Mouse (Mus musculus) brain, embryonic 18.5 days (tissue): ENCODE measurements around the gene Ispd.

Experiments
- DNase-seq: peaks from one replicate; pipeline ENCODE4 v3.0.0-alpha.2; 2012; ENCODE audit warnings: low read depth, low spot score

Ispd gene

DNA sequence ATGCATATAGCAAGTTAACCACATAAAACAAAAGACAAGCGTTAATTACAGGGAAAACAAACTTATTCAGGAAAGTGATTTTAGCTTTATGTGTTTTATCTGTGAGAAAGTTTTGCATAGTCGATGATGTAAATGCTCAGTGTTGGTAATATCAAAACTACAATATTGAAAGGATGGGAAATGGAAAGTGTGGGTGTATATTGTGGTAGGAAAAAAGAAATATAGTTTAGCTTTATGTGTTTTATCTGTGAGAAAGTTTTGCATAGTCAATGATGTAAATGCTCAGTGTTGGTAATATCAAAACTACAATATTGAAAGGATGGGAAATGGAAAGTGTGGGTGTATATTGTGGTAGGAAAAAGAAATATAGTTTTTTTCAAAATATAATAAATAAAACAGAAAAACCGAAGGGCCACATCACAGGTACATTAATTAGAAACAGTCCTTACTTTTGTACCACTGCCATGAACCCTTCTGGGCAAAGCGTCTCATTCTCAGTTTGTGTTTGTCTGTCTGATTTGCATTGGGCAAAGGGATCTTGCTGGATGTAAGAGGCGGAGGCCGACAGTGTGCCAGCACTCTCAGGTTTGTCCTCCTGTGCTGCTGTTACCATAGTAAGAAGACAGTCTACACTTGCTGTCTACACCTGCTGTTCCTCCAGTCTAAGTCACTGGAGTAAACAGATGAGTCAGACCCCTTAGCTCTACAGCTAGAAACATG lies 87.2 kb downstream of the Ispd start:
- DNase-seq = no peak

DNA sequence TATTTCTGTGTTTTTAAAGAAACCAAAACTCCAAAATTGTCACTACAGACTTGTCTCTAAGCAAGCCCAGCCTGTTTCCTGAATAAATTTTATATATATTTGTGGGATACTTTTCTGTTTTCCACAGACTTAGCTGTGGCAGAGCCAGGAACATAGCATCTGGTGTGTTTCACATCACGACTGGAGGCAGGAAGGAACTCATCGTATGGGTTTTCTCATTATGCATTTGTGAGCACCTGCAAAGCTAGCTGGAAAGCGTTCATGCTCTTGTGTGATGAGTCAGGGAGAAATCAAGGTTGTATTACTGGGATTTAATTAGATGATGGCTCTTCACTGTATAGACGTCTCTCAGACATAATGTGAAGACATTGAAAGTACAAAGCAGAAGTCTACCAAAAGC lies 90.2 kb downstream of the Ispd start:
- no peak for DNase-seq

DNA sequence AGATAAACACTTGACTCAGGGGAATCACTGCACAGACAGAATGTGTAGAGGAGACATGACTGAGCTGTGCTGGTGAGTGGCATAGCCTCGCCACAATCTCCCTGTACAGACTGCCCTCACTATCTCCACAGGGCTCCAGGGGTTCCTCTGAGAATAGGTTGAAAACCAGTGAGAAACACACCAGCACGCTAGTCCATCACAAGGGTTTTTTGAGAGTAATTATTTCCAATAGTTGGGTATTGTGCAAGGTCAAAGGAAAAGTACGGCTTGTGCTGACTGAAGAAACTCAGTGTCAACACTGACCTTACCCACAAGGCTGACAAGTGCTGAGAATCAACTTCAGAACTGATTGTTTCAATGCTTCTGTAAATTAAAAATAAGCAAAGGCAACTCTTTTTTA lies 92.9 kb downstream of the Ispd start:
- DNase-seq = no peak

DNA sequence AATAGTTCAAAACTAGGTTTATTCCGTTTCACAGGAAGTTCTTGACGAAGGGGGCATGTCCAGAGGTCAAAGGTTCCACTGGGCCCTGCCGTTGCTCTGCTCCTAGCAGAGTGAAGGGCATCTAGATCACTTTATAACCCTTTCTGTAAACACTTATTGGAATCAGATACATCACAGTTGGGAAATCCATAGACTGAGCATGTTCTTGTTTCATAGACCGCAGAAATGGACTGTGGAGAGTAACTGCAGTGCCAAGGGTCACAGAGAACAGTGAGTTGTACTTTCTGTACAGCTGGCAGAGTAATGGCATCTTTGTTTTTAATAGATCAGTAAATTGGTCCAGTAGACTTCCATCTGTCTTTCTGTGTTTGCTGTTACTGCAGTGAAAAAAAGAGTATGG lies 94.0 kb downstream of the Ispd start:
- DNase-seq = no peak

DNA sequence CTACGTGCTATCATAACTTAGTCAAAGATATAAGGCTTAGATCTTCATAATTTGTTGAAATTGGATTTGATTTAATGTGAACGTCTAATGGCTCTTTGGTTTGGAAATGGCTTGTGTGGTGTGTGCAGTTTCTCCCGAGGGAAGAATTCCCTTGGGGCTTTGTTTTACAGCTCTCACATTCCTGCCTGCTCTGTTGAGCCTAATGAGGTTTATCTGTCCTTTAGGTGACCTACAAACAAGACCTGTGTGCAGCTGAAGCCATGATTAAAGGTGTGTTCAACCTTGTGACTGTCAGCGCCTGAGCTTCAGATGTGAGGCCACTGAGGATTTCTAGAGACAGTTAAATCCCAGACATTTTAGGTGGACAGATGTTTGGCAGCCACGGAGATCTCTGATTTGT lies 95.2 kb downstream of the Ispd start:
- no peak for DNase-seq

DNA sequence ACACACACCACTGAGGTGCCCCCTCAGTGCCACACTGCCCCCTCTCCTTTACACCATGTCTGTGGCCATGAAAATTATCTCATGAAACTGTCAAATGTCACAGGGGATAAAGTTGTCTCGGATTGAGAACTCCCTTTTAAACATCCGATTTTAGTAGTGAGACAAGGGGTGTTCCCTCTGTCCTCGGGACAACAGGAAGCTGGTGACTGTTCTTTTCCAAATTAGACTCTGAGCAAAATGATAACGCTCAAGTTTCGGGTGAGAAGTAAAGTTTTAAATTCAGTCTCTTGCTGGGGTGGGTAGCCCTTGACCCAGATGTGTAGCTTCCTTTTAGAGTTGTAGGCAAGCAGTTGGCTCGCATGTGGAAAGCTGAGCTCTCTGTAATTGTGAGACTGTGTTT lies 96.3 kb downstream of the Ispd start:
- DNase-seq = no peak

DNA sequence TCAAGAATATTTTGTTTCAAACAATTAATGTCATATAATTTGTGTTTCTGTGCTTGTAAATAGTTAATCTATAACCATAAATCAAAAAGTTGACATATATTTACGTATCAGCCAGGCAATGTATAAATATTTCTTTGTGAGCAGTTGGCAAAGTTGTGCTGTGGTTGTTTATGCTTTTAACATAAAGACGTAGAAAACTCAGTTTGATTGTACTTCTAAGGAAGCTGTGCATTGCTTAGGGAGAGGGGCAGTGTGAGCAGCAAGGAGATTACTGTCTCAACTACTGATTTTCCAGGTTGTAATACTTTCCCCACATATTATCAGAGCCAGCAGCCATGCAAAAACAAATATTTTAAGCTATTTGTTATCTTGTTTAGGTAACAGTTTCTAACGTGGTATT lies 96.7 kb downstream of the Ispd start:
- no peak for DNase-seq

DNA sequence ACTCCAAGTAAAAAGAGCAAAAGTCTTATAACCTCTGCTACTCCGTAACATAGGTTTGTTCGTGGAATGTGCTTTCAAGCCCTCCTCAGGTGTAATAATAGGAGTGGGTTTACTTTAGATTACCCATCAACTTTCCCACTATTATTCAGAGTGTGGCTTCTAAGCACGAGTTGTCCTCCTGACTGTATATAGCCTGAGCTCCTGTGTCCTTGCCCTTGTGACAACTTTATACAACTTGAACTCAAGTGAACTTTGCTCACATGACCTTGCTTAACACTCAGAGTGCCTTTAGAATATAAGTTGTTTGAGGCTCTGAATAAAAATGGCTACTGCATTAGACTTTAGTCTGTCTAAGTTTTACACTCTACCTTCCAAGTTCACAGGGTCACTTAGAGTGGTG lies 100.5 kb downstream of the Ispd start:
- no peak for DNase-seq

DNA sequence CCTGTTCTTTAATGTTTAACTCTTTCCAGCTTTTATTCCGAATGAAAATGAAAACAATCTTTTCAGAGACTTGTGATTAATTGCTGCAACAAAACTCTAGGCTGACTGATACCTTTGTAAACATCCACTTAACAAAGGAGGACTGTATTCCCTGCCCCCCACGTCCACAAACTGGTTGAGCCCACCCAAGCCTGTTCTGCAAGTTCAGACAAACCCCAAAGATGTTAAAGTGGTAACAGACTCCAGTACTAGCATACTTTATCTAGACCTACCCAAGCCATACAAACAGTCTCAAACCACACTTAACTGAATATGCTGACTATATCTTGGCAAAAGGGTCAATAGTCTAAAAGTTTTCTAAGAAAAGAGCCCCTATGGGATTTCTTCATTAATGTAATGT lies 102.1 kb downstream of the Ispd start:
- no peak for DNase-seq

DNA sequence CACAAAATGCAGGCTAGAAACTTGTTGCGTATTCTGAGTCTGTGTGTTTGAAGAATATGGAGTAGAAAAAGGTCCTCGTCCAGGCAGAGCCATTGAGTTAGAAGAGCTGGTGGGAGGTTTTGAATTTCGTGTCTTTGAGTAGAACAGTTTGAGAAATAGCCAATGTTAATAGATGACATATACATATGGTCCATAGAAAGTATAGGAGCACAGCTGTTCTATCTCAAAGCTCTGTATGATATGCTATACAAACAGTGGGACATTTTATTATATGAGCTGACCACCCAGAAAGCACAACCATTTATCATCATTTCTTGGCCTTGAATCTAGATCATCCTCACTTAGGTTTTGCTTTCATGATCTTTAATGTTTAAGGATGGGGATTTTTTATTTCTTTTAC lies 116.3 kb downstream of the Ispd start:
- no peak for DNase-seq

DNA sequence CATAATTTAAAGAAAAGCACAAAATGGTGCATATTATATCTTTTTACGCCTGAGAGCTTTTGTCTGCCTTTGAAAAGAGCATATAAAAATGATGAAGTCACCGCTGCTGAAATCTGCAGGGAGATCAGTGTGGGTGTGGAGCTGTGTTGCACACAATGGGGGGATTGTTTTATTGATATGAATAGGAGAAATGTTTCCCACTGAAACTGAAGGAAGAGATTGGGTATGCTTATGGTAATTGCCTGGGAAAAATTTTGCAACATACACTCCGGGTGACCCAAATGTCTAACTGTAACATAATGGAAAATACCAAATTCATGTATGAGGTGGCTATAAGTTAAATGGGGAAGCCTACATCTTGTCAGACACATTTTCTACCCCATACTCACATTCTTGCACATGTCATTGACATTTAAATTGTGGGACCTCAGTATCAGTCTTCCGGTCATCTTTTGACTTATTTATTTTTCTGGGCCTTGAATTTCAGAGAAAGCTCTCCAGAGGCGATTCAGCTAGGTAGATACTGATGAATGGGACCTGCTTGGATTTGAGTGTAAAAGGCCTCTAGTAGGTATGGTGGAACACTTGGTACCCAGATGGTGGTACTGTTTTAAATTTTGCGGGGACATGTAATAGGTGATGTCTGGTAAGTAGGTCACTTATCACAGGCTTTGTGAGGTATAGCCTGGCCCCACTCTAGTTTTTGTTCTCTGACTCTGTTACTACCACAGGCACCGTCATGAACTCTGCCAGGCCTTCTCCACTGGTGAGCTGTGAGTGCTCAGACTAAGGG lies 126.1 kb downstream of the Ispd start:
- DNase-seq = no peak

DNA sequence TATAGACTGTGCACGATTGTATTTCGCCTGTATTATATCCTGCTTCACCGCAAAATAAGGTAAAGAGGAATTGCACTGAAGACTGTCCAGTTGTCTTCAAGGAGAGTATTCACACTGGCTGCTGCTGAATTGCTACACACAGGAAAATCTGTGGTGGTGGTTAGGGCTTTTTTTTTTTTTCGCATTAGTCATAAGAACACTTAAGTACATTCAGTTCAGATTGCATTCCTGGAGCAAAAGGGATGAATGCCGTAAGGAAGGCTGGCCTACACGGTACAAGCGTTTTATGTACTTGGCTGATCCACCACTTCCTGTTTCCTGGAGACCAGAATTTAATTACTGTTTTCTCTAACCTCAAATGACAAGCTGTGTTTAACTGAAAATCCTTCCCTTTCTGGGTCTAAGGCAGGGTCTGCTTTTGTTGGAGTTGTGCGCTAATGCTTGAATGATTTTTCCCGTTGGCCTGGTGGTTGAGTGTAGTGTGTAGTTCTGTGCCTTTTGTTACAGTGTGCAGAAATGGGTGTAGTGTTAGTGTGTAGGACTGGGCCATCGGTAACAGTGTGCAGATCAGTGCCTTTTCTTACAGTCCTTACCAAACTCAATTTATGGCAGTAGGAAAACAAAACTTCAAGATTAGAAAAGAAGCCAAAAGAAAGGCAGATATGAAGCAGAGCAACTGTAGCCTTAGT lies 128.8 kb downstream of the Ispd start:
- no peak for DNase-seq

DNA sequence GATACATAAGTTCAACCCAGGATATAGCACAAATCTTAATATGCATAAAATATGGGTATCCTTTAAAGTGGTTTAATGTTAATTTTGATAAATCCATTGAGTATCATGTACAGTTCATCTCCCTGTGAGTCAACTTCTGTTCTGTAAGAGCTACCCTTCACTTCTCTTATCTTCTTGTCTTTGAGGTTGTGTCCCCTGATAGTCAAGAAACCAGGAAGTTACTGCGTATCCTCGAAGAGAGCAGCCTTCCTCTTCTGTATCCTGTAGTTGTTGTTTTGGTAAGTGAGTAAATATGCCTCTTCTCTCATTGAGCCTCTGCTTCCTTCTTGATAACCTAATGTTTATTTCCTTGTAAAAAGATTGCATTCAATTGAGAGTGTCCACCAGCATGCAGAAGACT lies 140.5 kb downstream of the Ispd start:
- no peak for DNase-seq

DNA sequence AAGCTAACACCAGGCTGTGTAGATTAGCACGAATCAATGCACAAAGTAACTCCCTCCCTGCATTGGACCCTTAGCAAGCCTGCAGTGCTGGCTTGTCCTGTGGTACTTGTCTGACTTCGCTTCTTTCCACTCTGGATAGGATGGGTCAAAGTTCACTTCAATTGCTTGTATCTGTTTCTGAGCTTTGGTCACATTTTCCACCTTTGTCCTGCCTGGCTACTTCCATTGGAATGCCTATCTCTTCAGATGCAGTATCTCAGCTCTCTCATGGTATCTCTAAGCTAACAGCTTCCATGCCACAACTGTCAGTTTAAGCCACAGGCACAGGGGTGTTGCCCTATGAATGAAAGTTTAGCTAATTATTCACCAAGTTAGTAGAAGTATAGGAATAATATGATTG lies 142.3 kb downstream of the Ispd start:
- no peak for DNase-seq

DNA sequence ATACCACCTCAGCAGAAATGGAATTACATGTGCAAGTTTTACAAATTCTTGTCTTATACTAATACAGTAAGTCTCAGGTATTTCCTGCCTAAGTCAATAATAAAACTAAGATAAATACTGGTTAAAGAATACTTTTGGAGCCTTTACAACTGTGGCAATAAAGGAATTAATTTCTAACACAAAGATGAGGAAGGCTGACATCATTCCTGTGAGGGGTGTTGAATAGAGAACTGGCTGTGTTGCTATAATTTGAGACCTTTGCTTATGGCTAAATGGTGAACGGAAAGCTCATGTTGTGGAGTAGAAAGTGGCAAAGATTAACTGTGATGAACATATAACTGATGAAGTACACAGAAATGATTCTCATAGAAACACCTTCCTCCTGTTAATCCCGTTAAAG lies 149.7 kb downstream of the Ispd start:
- no peak for DNase-seq

DNA sequence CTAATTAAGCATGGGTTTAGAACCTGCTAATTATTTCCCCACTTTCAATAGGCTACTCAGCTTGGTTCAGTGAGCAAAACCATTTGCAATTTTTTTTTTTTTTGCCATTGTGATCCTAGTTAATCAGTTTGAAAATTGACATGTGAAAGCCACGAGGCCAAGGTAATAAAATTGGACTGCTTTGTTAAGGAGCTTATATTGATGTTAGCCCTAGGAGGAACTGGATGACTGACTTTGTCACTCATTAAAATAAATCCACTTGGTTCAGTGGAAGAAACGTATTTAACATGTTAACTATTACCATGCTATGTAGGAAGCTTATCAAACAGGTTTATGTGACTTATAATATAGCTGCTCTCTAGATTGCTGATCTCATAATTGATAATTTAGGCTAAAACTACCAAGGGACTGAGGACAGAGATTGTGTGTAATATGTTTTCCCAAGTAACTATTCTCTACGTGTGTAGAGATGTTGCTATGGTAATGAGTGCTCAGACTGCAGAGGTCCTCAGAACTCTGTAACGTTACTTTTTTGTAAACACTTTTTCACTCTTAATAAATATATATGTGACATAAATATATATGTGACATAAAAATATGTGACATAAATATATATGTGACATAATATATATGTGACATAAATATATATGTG lies 150.3 kb downstream of the Ispd start:
- no peak for DNase-seq

DNA sequence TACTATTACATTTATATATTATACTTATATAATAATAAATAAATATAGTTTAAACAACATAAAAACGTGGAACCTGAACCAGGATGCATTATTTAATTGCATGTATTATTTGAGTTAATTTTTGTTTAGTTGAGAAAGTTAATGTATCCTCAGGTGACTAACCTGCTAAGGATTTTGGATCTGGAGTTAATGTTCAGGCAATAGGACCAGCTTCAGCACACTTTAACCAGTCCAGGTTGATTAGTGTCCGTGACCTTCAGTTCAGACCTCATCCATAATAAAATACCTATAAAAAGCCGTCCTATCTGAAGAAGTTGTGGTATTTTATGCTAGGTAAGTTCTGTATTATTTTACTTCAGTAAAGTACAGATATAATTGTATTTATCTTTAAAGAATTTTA lies 151.3 kb downstream of the Ispd start:
- DNase-seq = no peak

DNA sequence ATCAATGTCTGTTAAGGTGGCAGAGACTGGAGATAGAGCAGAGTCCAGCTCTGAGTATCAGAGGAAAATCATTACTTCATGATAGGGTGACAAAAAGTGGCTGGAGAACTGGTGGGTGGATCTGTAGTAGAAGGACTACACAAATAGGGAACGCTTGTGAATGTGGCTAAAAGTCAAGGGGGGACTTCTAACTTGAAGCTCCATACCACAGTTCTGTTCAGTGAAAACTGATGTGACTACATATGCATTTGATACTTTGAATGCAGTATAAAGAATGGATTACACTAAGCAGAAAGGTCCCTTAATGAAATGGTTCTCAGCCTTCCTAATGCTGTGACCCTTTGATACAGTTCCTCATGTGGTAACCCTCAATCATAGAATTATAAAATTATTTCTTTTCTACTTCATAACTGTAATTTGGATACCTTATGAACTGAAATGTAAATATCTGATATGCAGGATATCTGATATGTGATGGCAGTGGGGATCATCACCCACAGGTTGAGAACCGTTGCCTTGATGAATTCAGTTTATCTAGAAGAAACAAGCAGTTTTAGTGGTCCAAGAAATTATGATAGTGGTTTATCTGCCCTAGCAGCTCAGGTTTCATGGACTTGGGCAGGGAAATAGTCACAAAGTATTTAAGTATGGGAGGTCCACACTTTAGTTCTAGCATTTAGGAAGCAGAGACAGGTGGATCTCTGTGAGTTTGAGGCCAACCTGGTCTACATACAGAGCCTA lies 152.1 kb downstream of the Ispd start:
- no peak for DNase-seq

DNA sequence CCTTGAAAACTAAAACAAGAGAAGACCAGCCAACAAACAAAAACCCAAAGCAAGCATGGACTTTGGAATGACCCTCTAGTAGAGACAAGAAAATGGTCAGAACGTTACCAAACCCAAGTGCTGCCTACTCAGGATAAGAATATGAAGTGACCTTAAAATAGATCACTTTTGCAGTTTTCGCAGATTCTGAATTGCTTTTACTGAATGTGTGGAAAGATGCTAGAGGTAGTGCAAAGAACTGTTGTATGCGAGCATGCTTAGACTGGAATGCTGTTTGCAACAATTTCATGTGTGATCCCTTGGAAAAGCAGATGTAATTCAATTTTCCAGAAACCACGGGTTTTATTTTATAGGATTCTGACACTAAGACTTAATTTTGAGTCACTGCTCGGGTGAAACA lies 153.3 kb downstream of the Ispd start:
- no peak for DNase-seq

DNA sequence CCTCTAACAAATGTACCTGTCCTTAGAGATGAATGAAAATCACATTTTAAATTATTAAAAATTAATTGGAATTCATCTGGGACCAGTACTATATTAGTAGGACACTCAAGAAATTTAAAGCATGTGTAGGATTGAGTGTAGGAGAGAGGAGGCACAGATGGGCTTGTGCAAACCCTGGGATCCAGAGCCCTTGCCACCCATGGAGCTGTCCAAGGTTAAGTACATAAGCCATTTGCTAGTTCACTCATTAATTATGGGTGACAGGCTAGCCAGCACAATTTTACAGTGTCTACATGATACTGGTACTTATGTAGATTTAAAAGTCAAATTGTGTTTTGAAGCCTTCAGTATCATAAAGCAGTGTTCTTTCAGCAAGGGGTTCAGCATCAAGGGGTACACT lies 164.1 kb downstream of the Ispd start:
- DNase-seq = no peak

DNA sequence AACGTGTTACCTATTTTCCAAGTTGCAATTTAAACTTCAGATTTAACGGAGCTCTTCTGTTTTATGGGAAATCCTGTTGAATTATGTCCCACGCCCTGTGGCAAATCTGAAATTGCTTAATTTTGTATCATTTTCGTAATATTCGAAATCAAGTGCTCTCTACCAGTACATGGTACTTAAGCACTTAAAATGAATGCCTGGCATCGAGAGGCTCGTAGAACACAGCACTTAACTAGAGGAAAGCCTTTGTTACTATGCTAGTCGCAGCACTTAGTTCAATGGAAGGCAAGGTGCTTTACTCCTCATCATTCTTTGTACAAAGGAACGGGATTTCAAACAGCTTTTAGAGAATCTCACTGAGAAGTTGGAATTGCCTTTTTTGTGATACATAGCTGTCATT lies 168.2 kb downstream of the Ispd start:
- DNase-seq = no peak

DNA sequence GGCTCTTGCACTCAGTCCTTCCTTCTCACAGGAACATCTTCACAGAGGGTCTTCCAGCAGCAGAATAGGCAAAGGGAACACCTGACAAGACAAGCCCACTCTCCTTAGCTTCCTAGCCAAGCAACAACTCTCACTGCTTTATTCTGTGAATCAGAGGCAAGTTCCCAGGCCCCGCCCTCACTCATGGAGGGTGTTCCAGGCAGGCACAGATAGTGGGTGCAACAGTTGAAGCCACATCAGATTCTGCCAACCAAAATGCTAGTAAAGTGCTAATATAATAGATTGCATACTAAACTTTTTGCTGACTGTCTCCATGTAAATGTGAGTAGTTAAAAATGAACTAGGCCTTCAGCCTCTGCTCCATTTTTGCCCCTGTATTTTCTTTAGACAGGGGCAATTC lies 173.4 kb downstream of the Ispd start:
- no peak for DNase-seq
